Mouse (Mus musculus) left cerebral cortex, postnatal 14 days (tissue): Measurements from ENCODE around the gene Nptx2. TPM values are rescaled to one million over a fixed set of nuclear protein-coding genes. Genes with fewer than 3 reads are reported as not detected.

Experiments
- DNase-seq, 2 experiments: peaks; one replicate each; pipeline ENCODE4 v3.0.0; 2021 to 2022; ENCODE audit warnings: low spot score in 2 of 2, mixed read lengths in 1 of 2
- intact Hi-C: fragments of 180-260 bp; cut with DNase I; formaldehyde crosslinking; loops from one replicate; pipeline ENCODE4 v1.15.1; 2025
- long read RNA-seq, 2 experiments: library from polyadenylated mRNA; stranded (forward); transcript quantifications; one replicate each; pipeline ENCODE4 v2.0.0; 2021
- total RNA-seq, 2 experiments: library from RNA; stranded (reverse); gene quantifications; 2 replicates each; pipeline ENCODE4 v1.2.3; 2021

Gene Nptx2
- total RNA-seq, result 10 to 100 TPM; 65.0 to 65.4 TPM
- long read RNA-seq, experiment 1, transcript Nptx2-201 (5 exons, 2,536 nt), result major isoform, 65 of 75 reads
- long read RNA-seq, experiment 1, partial matches to known transcripts, result 4 of 75 reads
- long read RNA-seq, experiment 1, other reads (novel, unspliced or antisense), result 6 of 75 reads
- long read RNA-seq, experiment 2, transcript Nptx2-201 (5 exons, 2,536 nt), result major isoform, 56 of 64 reads
- long read RNA-seq, experiment 2, partial matches to known transcripts, result 8 of 64 reads
- long read RNA-seq, experiment 2, other reads (novel, unspliced or antisense), result 0 of 64 reads

DNA sequence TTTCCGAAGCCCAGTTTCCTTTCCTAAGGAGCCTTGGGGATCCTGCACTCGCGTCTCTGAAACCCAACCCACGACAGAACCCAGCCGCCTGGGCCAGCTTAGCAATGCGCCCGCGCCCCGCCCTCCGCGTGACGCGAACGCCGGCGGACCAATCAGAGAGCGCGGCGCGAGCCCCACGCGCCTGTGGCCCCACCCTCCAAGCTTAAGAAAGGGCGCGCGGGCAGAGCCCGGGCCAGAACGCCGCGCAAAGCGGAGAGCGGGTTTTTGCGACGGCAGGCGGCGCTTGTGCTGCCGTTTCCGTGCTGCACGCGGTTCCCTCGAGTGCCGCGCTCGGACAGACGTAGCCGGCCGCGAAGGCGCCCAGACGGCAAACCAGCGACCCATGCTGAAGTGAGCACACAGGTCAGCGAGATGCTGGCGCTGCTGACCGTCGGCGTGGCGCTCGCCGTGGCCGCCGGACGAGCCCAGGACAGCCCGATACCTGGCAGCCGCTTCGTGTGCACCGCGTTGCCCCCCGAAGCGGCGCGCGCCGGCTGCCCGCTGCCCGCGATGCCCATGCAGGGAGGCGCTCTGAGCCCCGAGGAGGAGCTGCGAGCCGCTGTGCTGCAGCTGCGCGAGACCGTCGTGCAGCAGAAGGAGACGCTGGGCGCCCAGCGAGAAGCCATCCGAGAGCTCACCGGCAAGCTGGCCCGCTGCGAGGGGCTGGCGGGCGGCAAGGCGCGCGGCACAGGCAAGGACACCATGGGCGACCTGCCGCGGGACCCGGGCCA, at the start of gene Nptx2:
Gene Nptx2 (plus strand): TSS at position 250 of the 770 bp plus-strand sequence.
- intact Hi-C loops, result loop anchor here (2.0 to 5.0 kb wide), 2 partner anchors 96 to 181 kb away; no protein-coding TSS in a partner anchor
- DNase-seq, result peak; percentile 88

DNA sequence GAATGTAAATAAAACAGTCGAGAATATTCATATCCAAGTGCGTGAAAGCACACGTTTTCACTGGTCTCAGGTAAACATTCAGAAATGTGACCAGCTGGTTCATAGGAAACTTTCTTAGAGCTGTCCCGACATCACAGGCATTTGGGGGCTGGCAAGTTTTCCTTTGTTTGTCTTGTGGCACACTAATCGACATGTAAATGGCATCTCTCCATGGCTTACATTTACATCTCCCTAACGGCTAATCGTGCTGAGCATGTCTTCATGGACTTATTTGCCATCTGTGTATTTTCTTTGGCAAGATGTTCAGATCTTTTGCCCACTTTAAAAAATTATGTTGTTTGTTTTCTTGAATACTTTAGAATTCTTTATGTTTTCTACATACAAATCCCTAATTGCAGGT, 49.2 kb upstream of the Nptx2 start:
- DNase-seq, result no peak
- intact Hi-C loops, result no loop called here

- peak in 1 of 2 experiments; percentile 35 for DNase-seq
- intact Hi-C loops, result no loop called here
Measured at GRCm38 (mm10) chr5:144504239-144504638, 41.5 kb upstream of the Nptx2 start.

DNA sequence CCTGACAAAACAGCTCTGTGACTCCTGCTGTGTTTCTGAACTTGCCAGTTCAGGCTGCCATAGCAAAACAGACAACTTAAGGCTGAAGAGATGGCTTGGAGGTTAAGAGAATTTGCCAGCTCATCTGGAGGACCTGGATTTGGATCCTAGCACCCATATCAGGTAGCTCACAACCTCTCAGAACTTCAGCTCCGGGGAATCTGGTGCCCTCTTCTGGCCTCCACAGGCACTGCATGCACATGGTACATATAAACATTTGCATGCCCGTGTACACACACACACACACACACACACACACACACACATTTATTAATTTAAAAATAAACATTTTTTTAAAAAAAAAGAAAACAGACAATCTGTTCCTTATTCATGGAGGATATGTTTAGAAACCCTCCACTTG, 40.0 kb upstream of the Nptx2 start:
- intact Hi-C loops, result no loop called here
- DNase-seq, result no peak

DNA sequence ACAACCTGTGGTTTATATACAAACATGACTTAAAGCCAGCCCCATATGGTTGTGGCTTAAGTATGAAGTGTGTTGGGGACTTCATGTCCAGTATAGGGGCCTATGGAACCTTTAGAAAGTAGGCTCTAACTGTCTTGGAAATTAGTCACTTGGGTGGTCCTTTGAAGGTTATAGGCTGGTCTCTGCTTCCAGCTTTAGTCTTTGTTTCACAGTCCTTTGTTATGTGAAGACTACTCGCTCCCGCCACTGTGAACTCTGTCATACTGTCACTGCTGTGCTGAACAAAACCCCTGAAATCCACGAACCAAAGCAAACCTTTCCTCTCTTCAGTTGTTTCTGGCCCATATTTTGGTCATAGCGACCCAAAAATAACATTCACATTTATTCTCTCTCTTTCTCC, 39.5 kb upstream of the Nptx2 start:
- DNase-seq, result no peak
- intact Hi-C loops, result no loop called here

GRCm38 (mm10) chr5:144506689-144507552, 38.8 kb upstream of the Nptx2 start:
- DNase-seq, result no peak
- intact Hi-C loops, result no loop called here

- DNase-seq, result no peak
Measured at GRCm38 (mm10) chr5:144509431-144509830, 36.3 kb upstream of the Nptx2 start.

DNA sequence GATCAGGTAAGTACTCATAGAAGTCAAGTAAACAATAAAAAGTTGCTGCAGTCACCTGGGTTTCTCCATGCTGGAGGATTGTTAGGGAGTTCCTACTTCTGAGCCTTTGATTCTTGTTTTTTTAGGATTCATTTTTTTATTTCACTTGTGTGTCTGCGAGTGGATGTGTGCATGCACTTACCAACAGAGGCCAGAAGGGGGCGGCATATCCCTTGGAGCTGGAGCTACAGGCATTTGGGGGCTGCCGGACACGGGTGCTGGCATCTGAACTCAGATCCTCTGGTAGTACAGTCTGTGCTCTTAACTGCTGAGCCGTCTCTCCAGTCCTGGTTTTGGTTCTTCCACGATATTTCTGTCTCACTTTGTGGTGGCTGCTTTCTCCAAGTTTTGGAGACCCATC, 31.0 kb upstream of the Nptx2 start:
- intact Hi-C loops, result no loop called here
- peak in 1 of 2 experiments; percentile 10 for DNase-seq

More at GRCm38 (mm10) chr5:144509431-144509830, 36.3 kb upstream of the Nptx2 start:
- intact Hi-C loops, result no loop called here

GRCm38 (mm10) chr5:144515241-144515640, 30.5 kb upstream of the Nptx2 start:
- intact Hi-C loops, result no loop called here
- DNase-seq, result no peak

DNA sequence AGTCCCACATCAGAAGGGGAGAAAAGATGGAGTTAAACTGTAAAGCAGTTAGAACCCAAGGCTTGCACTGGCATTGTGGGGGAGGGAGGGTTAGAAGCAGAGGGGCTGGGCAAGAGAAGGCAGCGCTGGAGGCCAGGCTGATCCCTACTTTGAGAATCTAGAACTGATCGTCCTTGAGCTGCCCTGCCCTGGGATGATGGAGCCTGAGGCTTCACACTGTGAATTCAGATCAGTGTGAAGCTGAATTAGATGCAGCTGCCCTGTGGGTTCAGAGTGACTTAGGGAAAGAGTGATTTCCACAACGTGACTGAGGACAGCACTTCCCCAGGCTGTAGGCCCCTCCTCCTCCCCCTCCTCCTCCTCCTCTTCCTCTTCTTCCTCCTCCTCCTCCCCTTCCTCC, 25.6 kb upstream of the Nptx2 start:
- DNase-seq, result no peak
- intact Hi-C loops, result no loop called here

GRCm38 (mm10) chr5:144524774-144525173, 20.9 kb upstream of the Nptx2 start:
- intact Hi-C loops, result no loop called here
- no peak for DNase-seq

- no peak for DNase-seq
Measured at GRCm38 (mm10) chr5:144529123-144529522, 16.6 kb upstream of the Nptx2 start.

DNA sequence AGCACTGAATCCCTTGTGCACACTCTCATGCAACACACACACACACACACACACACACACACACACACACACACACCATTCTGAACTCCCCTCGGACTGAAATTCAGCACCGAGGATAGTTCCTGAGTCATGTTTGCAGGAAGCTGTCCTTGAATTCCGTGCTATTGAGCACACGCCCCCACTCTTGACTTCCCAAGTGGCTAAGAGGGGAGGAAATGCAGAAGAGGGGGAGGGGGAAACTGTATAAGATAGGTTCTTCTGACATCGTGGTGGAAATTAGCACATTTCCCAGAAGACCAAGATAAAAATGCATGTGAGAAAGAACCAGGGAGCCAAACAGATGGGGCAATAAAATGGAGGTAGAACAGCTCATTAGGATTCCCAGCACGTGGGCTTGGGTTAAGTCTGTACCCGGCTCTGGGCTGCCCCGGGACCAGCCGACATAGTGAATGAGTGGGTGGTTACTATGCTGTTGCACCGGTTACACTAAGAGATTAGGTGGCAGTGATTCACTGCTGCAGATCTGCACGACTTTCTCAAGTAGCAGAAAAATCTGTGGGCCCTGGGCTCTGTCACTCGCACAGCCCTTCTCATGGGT, 2.9 kb upstream of the Nptx2 start:
- intact Hi-C loops, result no loop called here

More at GRCm38 (mm10) chr5:144529123-144529522, 16.6 kb upstream of the Nptx2 start:
- intact Hi-C loops, result no loop called here

DNA sequence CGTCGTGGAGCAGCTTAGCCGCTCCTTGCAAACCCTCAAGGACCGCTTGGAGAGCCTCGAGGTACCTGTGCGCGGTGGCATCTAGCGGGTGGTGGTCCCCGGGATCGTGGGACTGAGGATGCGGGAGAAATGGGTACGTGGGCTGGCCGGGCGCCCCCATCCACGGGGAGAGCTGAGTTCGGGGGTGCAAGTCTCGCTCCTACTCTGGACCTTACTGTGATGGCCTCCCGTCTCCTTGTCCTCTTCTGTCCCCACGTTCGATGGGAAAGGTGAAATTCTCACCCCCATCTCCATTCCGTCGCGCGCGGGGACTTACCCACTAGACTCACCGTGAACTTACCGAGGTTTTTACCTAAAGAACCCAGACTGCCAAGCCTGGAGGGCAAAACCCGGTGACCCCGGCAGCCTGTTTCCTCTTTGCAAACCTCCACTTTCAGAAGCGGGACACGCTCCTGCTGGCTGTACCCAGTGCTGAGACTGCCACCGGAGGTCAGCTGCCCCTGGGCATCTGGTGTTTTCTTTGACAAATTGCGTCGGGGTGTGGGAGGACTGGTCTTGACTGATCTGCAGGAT, 807 bp downstream of the Nptx2 start:
- DNase-seq, result peak in 1 of 2 experiments; percentile 12
- intact Hi-C loops, result loop anchor here (5.0 kb wide), 1 partner anchor 96 kb away; no protein-coding TSS in a partner anchor

More for the DNA sequence above, 2.9 kb upstream of the Nptx2 start:
- DNase-seq, result peak; percentile 62 to 75

- intact Hi-C loops, result loop anchor here (5.0 kb wide), 1 partner anchor 95 kb away; no protein-coding TSS in a partner anchor
- no peak for DNase-seq
Measured at GRCm38 (mm10) chr5:144547333-144547878, 1.7 kb downstream of the Nptx2 start.

- intact Hi-C loops, result loop anchor here (5.0 kb wide), 1 partner anchor 94 kb away; no protein-coding TSS in a partner anchor
- peak in 1 of 2 experiments; percentile 39 for DNase-seq
Measured at GRCm38 (mm10) chr5:144548079-144548631, 2.5 kb downstream of the Nptx2 start.

DNA sequence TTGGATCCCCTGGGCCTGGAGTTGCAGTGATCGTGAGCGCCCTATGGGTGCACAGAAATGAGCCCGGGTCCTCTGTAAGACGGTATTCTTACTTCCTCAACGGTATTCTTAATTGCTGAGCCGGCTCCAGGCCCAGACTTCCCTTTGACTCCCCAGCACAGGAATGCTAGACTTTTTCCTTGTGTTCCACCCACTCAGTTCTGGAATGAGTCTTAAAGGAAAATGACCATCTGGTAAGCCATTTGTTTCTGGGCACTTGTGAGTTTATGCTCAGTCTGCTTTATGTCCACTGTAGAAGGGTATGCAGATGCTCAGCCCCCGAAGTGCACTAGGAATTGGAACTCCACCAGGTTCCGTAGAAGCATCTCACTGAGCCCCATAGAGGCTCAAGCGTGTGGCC, 4.3 kb downstream of the Nptx2 start:
- intact Hi-C loops, result no loop called here
- DNase-seq, result peak in 1 of 2 experiments; percentile 23

DNA sequence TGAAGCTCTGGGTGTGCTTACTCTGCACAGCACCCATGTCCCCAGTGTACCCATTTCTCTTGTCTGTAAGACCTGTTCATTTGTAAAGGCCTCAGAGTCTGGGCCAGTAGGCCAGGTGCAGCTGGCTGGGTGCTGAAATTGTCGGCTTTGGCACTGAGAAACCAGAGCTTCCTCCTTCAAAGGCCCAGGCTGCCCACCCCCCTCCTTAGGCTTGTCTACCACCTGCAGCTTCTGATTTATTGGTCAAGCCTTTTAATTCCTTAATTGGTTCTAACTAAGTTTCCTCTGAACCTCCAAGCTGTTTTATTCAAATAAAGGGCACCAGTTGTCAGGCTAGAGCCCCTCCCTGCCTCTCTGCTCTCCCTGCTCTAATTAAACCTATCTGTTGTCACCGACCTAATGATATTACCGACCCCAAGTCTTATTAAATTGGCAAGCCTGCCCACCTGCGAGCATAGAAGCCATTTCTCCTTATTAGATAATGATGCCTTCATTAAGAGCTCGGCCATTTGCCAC, 5.0 kb downstream of the Nptx2 start:
- DNase-seq, result no peak
- intact Hi-C loops, result no loop called here
